Mouse (Mus musculus) hindbrain, embryonic 16.5 days (tissue): ENCODE data around the gene Insm1. TPM values are rescaled to one million over a fixed set of nuclear protein-coding genes. Genes with fewer than 3 reads are reported as not detected.

ENCODE experiments used
- ATAC-seq: fragments of 200-750 bp; cut with Nextera tagmentation; 2 replicates; pipeline ENCODE4 v1.8.0; 2017; ENCODE audit warnings: moderate TSS enrichment, moderate library complexity
- H3K27ac ChIP-seq: fragments of 300-500 bp; sonication (generic); 2 replicates; pipeline ENCODE4 v1.5.1; 2014; ENCODE audit warnings: low read depth, mild to moderate bottlenecking, control low read depth, low read length, moderate library complexity
- H3K27me3 ChIP-seq: fragments of 300-500 bp; sonication (generic); replicated peaks from 2 replicates; pipeline ENCODE4 v1.6.1; 2014; ENCODE audit warnings: low read length; ENCODE audit not compliant: control insufficient read depth, insufficient read depth
- H3K36me3 ChIP-seq: fragments of 300-500 bp; sonication (generic); 2 replicates; pipeline ENCODE4 v1.6.1; 2014; ENCODE audit warnings: mild to moderate bottlenecking, low read length, moderate library complexity, mixed read lengths; ENCODE audit not compliant: control insufficient read depth, insufficient read depth
- H3K4me1 ChIP-seq: fragments of 300-500 bp; sonication (generic); 2 replicates; pipeline ENCODE4 v1.6.1; 2014; ENCODE audit warnings: low read depth, low read length; ENCODE audit not compliant: control insufficient read depth, insufficient read depth
- H3K4me2 ChIP-seq: fragments of 300-500 bp; sonication (generic); 2 replicates; pipeline ENCODE4 v1.6.1; 2014; ENCODE audit warnings: mild to moderate bottlenecking, low read length, control low read depth, moderate library complexity
- H3K4me3 ChIP-seq: fragments of 300-500 bp; sonication (generic); 2 replicates; pipeline ENCODE4 v1.5.1; 2014; ENCODE audit warnings: mild to moderate bottlenecking, low read length, control low read depth, moderate library complexity
- H3K9ac ChIP-seq: fragments of 300-500 bp; sonication (generic); 2 replicates; pipeline ENCODE4 v1.6.1; 2014; ENCODE audit warnings: low read depth, mild to moderate bottlenecking, control low read depth, low read length, moderate library complexity
- H3K9me3 ChIP-seq: fragments of 300-500 bp; sonication (generic); 2 replicates; pipeline ENCODE4 v1.6.1; 2014; ENCODE audit warnings: mild to moderate bottlenecking, low read length, moderate library complexity; ENCODE audit not compliant: control insufficient read depth
- WGBS: fragments of 180-500 bp; shearing (Covaris S2); extraction: QIAGEN DNeasy Blood & Tissue Kit; methylation state at CpG from one replicate; pipeline ENCODE4 v1.1.7; 2014; 5-methylcytosine and 5-hydroxymethylcytosine counted together
- polyA plus RNA-seq: library from polyadenylated mRNA; unstranded; fragments of >200 nt; fragmentation: Nextera tagmentation; extraction: Ambion mirVana; gene quantifications from 2 replicates; pipeline ENCODE4 v1.2.1, GENCODE M21; 2015

Gene Insm1
- polyA plus RNA-seq, 1 experiment from 2014 or later, result 2.3 TPM

DNA sequence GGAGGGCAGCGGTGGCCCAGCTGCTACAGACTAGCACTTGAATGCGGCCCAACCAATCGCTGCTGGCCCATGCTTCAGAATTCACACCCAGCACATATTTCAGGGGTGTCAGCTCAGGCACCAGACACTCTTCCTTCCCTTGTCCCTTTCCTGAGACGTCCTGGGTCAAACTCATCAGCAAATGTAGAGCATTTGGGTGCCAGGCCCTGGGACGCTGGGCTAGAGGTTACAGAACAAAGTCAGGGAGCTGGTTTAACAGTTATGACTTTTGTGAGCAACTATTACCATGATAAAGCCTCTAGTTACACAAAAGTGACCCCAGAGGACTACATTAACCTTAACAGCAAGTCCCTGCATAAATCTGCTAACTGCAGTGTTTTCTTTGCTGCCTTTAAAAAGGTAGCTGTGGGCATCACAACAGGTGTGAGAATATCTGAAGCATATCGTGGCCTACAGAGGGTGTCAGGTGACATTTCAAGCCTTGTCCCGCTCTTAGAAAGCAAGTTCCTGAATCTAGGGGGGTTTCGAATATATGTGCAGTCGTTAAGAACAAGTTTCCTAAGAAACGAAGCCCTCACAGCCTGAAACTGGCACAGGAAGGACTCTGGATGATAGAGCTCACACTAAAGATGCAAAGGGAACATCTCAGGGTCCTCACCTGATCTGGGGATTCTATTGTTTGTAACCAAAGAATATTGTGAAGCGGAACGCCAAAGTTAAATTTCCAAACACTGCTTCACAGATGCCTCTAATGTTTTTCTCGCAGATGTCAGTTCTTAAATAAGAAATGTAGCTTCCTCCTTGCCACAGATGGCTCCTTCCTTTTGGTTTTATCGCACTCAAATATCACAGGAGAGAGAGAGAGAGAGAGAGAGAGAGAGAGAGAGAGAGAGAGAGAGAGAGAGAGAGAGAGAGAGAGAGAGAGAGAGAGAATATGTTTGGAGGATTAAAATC lies 5.3 kb upstream of the Insm1 start:
- Histone ChIP-seq H3K9me3 (no peaks in the 10 kb centered on the region), H3K4me3 (no peak overlapping the region), H3K36me3 (no peaks in the 10 kb centered on the region), H3K4me2 (no peak overlapping the region), H3K9ac (no peak overlapping the region), H3K4me1 (peaks cover 30% of the 10 kb centered on the region), H3K27me3 (peaks cover 14% of the 10 kb centered on the region), H3K27ac (no peak overlapping the region)
- no peak for ATAC-seq
- 20% methylated on average over 14 of the region's 14 CpGs for WGBS

DNA sequence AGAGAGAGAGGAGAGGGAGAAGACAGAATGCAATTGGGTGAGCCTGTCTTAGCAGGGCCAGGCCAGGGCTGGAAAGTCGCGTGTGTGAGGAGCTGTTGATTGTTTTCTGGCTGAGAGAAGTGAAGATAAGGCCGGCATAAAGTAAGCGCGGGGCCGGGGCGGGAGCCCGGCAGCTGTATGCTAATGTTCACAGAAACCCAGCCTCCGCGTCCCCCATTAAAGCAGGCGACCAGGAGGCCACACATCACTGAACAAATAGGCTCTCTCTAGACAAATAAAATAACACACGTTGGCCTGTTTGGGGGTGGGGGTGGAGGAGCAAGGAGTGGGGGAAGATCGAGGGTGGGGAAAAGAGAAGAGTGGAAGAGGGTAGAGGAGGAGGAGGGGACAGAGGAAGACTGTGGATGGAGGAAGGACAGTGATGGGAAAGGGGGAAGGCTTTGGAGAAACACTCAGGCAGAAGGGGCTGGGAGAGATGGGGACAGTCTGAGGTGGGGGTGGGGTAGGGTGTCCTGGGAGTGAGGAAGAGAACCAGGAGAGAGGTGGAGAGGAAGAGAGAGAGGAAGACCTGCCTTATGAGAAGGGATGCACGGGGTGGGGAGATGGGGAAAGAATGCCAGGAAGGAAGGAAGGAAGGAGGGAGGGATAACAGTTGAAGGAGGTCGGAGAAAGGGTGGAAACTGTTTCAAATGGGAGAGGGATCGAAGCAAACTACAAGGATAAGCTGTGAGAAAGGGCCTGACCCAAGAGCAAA lies 4.3 kb upstream of the Insm1 start:
- H3K9me3 ChIP-seq, result no peaks in the 10 kb centered on the region
- no peak overlapping the region for H3K27ac ChIP-seq
- no peak for ATAC-seq
- WGBS, result 3% methylated on average over 16 of the region's 16 CpGs
- peaks cover 14% of the 10 kb centered on the region for H3K27me3 ChIP-seq
- peaks cover 34% of the 10 kb centered on the region for H3K4me1 ChIP-seq
- peak overlapping the region; percentile 53 for H3K4me2 ChIP-seq
- no peak overlapping the region for H3K9ac ChIP-seq
- H3K4me3 ChIP-seq, result no peak overlapping the region
- no peaks in the 10 kb centered on the region for H3K36me3 ChIP-seq

GRCm38 (mm10) chr2:146218161-146218691 lies 3.5 kb upstream of the Insm1 start:
- Histone ChIP-seq H3K27me3 (peaks cover 16% of the 10 kb centered on the region), H3K9me3 (no peaks in the 10 kb centered on the region), H3K4me1 (peaks cover 39% of the 10 kb centered on the region), H3K36me3 (no peaks in the 10 kb centered on the region), H3K9ac (peak overlapping the region; percentile 43; the same call in 1 of the 2 replicates), H3K27ac (no peak overlapping the region; the same call in 1 of the 2 replicates), H3K4me2 (peak overlapping the region; percentile 53), H3K4me3 (peak overlapping the region; percentile 29)
- ATAC-seq, result no peak
- under 1% methylated on average over 40 of the region's 40 CpGs for WGBS

DNA sequence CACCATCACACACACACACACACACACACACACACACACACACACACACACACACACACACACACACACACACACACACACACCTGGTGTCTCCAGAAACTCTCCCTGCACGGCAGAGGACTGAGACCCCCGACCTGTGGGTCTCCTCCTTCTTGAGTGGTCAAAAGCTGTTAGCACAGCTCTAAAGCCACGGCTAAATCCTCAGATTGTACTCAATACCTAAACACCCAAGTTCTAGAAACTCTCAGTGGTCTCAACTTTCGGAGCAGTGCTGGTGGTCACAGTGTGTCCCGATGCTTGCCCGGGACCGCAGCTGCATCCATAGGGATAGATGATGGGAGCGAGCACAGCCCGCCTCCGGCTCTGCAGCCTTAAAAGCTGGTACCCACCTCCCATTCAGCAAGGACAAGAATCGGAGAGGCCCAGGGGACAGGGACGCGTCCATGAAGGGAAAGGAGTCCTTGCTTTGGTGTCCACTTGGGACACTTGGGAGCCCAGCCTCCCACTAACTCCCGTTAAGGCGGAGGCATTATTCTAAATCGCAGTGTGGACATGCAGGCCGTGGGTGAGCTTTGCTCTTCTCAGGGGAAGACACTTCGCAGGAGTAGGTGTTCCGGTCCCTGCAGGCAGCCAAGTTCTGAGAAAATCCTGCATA lies 2.7 kb upstream of the Insm1 start:
- 7% methylated on average over 19 of the region's 19 CpGs for WGBS
- H3K9ac ChIP-seq, result no peak overlapping the region

GRCm38 (mm10) chr2:146219791-146220190 lies 1.9 kb upstream of the Insm1 start:
- Histone ChIP-seq H3K27ac (no peak overlapping the region), H3K4me1 (peaks cover 39% of the 10 kb centered on the region), H3K4me3 (no peak overlapping the region), H3K36me3 (no peaks in the 10 kb centered on the region), H3K27me3 (peaks cover 18% of the 10 kb centered on the region), H3K4me2 (no peak overlapping the region), H3K9me3 (no peaks in the 10 kb centered on the region), H3K9ac (no peak overlapping the region)
- WGBS, result 13% methylated on average over 11 of the region's 11 CpGs
- no peak for ATAC-seq

More for the DNA sequence above, 2.7 kb upstream of the Insm1 start:
- no peak for ATAC-seq
- H3K27me3 ChIP-seq, result peaks cover 18% of the 10 kb centered on the region
- H3K27ac ChIP-seq, result no peak overlapping the region
- H3K4me2 ChIP-seq, result peak overlapping the region; percentile 19
- no peaks in the 10 kb centered on the region for H3K36me3 ChIP-seq
- no peaks in the 10 kb centered on the region for H3K9me3 ChIP-seq
- peaks cover 43% of the 10 kb centered on the region for H3K4me1 ChIP-seq
- H3K4me3 ChIP-seq, result no peak overlapping the region; the same call in 1 of the 2 replicates

DNA sequence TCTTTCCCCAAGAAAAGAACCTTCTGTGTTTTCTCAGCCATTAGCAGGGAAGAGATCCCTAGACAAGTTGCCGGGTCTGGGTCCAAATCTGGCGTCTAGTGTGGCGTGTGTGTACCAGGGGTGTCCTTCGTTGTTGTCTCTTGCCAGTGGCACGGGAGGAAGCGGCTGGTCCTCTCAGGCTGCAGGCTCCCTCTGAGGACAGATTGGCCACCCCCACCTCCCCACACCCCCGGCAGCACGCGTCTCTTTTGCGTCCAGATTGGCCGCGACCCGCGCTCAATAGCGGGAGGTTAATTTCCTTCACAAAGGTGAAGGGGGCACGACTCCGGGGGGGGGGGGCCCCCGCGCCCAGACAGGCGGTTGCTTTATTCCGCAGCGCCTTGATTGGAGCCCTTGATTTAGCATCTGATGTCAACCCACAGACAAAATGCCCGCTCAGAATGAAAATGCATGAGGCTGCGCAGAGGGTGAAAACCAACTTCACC lies 1.1 kb upstream of the Insm1 start:
- Histone ChIP-seq H3K4me3 (peak overlapping the region; percentile 75), H3K36me3 (no peaks in the 10 kb centered on the region), H3K9ac (peak overlapping the region; percentile 85), H3K27me3 (peaks cover 21% of the 10 kb centered on the region), H3K4me2 (peak overlapping the region; percentile 68), H3K4me1 (peaks cover 39% of the 10 kb centered on the region), H3K9me3 (no peaks in the 10 kb centered on the region), H3K27ac (peak overlapping the region; percentile 91)
- ATAC-seq, result no peak
- WGBS, result under 1% methylated on average over 24 of the region's 24 CpGs

DNA sequence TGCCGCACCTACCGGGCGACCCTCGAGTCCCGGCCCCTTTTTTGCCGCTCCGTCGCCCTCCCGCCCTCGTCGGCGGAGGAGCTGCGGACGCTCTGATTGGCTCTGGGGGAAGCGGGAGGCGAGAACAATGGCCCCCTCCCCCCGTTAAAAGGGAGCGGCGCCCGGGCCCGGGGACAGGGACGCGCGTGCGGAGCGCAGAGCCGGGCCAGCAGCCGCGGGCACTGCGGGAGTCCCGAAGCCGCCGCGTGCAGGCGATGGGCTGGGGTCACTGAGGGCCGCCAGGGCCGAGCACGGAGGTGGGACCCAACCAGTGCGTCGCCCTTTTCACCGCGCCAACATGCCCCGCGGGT lies 183 bp downstream of the Insm1 start:
- Histone ChIP-seq H3K27ac (peak overlapping the region; percentile 91), H3K4me3 (peak overlapping the region; percentile 75), H3K27me3 (peaks cover 21% of the 10 kb centered on the region), H3K4me1 (peaks cover 39% of the 10 kb centered on the region), H3K4me2 (peak overlapping the region; percentile 68), H3K9me3 (no peaks in the 10 kb centered on the region), H3K36me3 (no peaks in the 10 kb centered on the region), H3K9ac (peak overlapping the region; percentile 85)
- ATAC-seq, result peak; percentile 87
- whole genome bisulfite sequencing, result under 1% methylated on average over 26 of the region's 44 CpGs

GRCm38 (mm10) chr2:146222279-146223175 lies 806 bp downstream of the Insm1 start:
- Histone ChIP-seq H3K36me3 (no peaks in the 10 kb centered on the region), H3K4me2 (peak overlapping the region; percentile 68), H3K27ac (peak overlapping the region; percentile 91), H3K9me3 (no peaks in the 10 kb centered on the region), H3K9ac (peak overlapping the region; percentile 85), H3K4me3 (peak overlapping the region; percentile 75), H3K27me3 (peaks cover 21% of the 10 kb centered on the region), H3K4me1 (peaks cover 36% of the 10 kb centered on the region)
- under 1% methylated on average over 74 of the region's 133 CpGs for WGBS
- peak; percentile 45 for ATAC-seq
